Mouse (Mus musculus): ENCODE measurements around the gene Slc38a11.

- no peak for TF ChIP-seq CTCF (IDR thresholded peaks at IDR 0.05)
- no peak for TF ChIP-seq POLR2A (IDR thresholded peaks at IDR 0.05; ENCODE audit: insufficient read depth, low read depth, low read length)
- no peak for TF ChIP-seq EP300 (IDR thresholded peaks at IDR 0.05; ENCODE audit: insufficient read depth, low read depth, low read length)
Observed at GRCm38 (mm10) chr2:65402001-65402400, 38.2 kb upstream of the Slc38a11 start.
